Mouse (Mus musculus): ENCODE measurements around the gene Bbox1.

Gene Bbox1

GRCm38 (mm10) chr2:110274160-110274559, 40.2 kb downstream of the Bbox1 start:
- no peak for DNase-seq (ENCODE audit: extremely low spot score)

DNA sequence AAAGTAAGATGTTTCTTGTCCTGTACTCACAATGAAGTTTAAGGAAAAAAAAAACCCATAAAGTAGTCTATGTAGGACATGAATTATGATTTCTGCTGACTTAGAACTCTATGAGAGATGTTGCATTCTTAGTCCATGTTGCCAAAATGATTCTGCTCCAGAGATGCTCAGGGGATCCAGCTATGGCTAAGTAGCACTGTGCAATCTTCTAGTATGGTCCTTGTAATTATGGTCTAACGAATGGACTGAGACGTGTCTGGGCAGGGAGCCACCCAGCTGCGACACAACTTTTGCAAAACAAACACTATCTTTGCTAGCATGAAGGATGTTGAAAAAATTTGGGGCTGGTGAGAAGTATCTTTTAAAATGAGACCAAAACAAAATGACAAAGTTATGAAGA, 45.1 kb downstream of the Bbox1 start:
- DNase-seq (ENCODE audit: extremely low spot score): no peak

DNA sequence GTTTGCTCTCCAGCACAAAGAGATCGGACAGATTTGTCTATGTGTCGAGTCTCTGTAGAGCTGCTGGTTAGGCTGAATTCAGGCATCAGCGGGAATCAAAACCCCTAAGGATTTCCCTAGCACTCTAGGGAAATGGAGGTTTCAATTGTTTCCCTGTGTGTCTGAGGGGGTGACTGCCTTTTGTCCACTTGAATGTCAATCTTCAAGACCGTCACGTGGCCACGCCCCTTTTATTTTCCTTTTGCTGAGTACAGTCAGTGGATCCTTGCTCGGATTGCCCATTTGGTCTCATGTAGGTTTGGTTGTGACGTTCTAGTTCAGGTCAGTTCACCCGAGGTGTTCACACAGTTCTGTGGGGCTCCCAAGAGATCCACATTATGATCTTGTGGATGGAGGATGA, 82.1 kb downstream of the Bbox1 start:
- DNase-seq (ENCODE audit: extremely low spot score): no peak

DNA sequence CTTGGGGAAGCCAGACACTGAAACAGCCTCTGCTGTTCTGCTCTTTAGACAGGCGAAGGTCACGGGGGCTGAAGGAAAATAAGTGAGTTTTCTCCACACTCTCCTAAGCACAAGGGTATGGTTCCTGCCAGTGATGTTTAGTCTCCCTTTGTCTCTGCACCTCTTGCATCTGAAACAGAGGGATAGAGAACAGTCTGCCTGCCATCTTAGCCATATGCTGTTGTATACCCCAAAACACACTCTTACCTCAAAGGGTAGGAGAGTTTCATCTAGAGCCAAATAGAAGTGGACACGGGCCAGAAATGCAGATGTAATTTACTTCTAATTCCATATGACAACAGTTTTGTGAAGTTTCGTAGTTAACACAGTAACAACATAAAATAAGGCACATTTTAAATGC, 83.6 kb downstream of the Bbox1 start:
- DNase-seq (ENCODE audit: extremely low spot score): no peak

GRCm38 (mm10) chr2:110229143-110230087, 84.9 kb downstream of the Bbox1 start:
- peak; percentile 71 for DNase-seq (ENCODE audit: extremely low spot score)

GRCm38 (mm10) chr2:110226421-110226820, 87.9 kb downstream of the Bbox1 start:
- no peak for DNase-seq (ENCODE audit: extremely low spot score)

GRCm38 (mm10) chr2:110225969-110226368, 88.4 kb downstream of the Bbox1 start:
- no peak for DNase-seq (ENCODE audit: extremely low spot score)

- no peak for DNase-seq (ENCODE audit: extremely low spot score)
Observed at GRCm38 (mm10) chr2:110222793-110223192, 91.6 kb downstream of the Bbox1 start.

GRCm38 (mm10) chr2:110220492-110220891, 93.9 kb downstream of the Bbox1 start:
- DNase-seq (ENCODE audit: extremely low spot score): no peak

DNA sequence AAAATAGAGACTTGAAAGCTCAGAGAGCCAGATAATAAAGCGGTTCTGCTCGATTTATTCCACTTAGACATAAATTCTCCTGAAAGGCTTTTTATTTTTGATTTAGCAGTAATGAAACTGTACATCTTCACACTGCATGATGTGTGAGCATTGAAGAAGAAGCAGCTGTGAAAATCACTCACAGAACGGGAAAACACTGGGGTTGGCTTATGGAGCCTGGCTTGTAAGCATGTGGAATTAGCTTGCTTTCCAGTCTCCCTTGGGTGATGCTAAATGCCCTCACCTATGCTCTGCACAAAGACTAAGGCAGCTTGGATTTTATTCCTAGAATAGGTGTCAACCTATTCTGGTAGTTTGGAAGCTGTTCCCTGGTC, 98.7 kb downstream of the Bbox1 start:
- no peak for DNase-seq (ENCODE audit: extremely low spot score)

DNA sequence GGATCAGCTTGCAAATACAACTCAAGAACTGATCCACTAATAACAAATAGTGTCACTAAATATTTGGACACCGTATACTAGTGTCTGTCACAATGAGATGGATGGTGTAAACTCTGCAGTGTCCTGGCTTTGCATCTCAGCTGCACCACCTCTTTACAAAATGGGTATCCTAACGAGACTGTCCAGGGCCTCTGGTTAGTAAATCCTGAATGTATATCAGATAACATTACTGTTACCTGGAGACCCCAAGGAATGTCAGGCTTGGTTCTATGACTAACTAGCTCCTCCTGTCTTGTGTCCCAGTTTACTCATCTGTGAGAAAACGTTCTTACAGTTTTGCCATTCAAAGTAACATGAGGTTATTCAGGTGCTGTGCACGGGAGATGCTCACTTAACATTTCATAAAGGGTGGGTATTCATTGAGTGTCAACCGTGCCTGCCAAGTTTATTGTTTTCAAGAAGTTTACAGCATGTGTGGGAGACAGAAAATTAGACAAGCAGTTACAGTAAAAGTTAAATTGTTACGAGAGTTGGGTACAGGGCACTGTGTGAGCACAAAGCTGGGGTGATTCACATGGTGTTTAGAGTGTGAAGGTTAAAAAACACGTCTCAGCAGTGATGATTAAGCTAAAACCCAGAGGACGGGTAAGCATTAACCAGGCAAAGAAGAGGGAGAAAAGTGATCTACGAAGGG, 99.2 kb downstream of the Bbox1 start:
- no peak for DNase-seq (ENCODE audit: extremely low spot score)

GRCm38 (mm10) chr2:110214278-110214677, 100.1 kb downstream of the Bbox1 start:
- no peak for DNase-seq (ENCODE audit: extremely low spot score)

Data from embryo, embryonic 9.5 days (tissue).